Mouse (Mus musculus) v-Abl transformed pro-B cells (cell line): Measurements from ENCODE around the gene Pdk1.
"Not testable (repeated sequence)": the region's sequence is repeated elsewhere in the genome, so short reads cannot be mapped to it uniquely, and the experiment has no call there.

Experiments used
- in situ Hi-C, 2 experiments: fragments of 400-800 bp; cut with MboI; formaldehyde crosslinking; loops; one replicate each; pipeline ENCODE4 v1.15.1; 2025; ENCODE audit not compliant: unreplicated experiment in 2 of 2

Pdk1 gene

DNA sequence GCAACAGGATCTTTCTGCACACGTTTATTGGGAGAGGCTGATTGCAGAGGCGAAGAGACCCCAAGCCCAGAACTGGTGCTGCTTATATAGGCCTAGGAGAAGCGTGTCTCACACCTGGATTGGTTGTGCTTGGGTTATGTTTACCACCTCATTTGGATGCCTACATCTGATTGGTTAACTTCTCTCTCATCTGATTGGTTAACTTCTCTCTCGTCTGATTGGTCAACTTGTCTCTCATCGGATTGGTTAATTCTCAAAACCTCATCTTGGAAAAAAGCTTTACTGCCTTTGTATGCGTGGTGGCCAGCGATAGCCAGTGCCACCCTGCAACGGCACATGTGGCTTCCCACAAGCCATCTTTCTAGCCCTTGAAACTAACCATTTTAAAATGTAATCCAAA, 33.3 kb downstream of the Pdk1 start:
- in situ Hi-C loops, result not testable (repeated sequence)

DNA sequence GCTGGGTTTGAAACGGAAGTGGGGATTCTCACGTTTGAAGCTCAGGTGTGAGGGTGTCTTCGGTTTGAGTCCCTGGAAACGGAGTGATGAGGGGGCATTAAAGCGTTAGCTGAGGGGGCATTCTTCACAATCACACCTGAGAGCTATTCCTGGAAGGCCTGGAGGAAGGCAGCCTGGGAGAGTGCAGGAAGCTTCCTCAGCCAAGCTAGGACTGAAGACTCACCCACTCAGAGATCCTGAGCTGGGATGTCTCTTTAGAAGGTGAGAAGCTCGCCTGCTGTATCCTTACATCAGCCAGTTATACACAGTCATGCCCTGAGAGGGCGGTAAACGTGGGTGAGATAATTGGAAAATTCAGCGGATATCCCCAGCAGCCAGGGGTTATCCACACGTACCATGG, 40.9 kb downstream of the Pdk1 start:
- in situ Hi-C loops, result no loop called here

DNA sequence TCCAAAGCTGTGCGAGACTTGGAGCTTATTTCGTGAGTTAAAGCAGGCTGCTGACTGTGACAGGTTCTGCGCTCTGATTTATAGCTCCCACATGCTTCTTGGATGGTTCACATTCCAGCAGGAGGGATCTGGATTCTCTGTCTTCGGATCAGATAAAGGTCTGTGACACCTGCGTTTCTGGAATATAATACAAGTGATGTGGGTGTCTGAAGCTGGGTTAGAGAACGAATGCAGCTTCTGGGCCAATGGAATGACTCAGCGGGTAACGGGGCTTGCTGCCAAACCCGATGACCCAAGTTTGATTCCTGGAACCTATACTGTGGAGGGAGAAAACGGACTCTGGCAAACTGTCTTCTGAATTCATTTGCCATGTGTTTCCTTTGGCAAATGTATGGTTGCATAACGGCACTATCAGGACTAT, 46.2 kb downstream of the Pdk1 start:
- in situ Hi-C loops, result no loop called here

DNA sequence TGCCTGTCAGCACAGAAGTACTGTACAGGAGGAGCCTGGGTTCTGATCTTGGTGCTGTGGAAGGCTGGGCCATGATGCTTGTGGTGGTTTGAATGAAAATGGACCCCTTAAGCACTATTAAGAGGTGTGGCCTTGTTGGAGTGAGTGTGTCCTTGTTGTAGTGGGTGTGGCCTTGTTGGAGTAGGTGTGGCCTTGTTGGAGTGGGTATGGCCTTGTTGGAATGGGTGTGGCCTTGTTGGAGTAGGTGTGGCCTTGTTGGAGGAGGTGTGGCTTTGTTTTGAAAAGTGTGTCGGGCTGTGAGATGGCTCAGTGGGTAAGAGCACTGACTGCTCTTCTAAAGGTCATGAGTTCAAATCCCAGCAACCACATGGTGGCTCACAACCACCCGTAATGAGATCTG, 51.9 kb downstream of the Pdk1 start:
- in situ Hi-C loops, result not testable (repeated sequence)

DNA sequence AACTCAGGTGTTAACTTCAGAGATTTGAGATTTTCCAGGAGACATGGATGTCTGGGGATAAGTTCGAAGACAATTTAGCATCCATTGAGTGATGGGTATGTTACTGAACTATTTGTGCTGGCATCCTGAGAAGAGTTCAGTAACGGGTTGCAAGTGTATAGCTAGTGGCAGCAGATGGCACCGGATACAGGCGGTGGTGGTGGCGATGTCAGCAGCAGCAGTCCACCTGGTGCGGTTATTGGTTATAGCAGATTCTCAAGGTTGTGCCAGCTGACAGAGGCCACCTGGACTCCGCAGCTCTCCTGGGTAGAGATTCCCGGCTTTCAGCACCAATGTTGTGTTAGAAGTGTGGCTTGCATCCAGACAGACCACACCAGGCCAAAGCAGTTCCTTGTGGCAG, 61.0 kb downstream of the Pdk1 start:
- in situ Hi-C loops, result no loop called here

DNA sequence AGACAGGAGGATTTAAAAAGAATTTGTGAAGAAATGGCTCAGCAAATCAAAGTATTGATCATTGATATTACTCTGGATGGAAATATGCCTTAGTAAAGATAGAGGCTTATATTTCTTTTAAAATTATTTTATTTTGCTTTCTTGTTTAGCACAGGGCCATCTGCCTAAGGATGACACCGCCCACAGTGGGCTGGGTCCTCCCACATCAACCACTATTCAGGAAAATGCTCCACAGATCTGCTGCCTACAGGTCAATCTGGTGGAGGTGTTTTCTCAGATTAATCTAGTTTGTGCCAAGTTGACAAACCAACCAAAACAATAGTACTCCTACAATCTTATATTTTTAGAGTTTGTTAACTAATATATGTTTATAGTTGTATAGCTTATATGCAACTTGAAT, 63.7 kb downstream of the Pdk1 start:
- in situ Hi-C loops, result no loop called here

DNA sequence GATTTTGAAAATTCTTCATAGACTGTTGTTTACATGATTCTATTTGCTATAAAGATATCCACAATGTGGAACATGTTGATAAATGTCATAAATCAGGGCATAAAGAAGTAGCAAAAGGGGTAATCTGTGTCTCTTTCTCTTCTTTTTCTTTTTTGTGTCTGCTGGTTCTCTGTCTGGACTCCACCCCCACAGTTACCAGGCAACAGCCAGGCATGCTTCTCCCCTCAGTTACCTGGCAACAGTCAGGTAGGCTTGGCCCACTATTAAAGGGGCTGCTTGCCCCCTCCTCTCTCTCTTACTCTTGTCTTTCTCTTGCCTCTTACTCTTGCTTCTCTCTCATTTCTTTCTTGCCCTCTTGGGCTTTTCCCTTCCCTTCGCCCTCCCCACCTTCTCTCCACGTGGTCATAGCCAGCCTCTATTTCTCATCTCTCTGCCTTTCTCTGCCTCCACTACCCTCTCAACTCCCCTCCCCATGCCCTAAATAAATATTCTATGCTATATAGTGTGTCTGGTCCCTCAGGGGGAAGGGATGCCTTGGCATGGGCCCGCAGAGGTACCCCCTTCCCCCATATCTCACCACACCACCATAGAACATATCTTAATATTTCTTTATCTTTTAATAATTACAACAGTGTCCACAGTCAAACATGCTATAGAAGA, 64.8 kb downstream of the Pdk1 start:
- in situ Hi-C loops, result no loop called here

DNA sequence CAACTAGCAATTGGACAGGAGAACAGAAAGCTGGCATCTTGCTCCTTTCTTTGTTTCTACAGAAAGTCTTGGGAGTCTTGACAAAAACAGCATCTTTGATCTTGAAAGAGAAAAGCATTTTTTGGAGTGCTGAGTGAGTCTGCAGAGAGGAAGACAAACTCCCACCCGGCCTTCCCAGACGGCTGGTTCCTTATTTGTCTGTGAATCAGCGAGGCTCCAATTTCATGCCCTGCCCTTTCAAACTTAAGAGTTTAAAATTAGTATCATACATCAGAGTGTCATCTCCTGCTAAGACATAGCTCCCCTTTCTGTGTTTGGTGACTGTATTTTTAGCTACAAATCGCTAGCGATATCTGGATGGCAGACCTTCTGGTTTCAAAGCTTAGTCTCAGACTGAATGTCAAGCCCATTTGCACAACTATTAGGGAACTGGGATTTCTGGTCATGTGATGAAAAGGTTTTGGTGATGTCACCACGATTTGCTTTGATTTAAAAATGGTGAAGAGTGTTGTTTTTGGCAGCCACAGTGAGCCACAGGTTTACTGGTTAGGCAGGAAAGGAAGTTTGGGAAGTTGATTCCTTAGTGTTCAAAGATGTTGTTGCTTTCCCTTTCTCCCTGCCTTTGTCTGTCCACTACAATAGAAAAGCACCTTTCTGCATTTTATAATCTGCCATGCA, 65.8 kb downstream of the Pdk1 start:
- in situ Hi-C loops, result no loop called here

DNA sequence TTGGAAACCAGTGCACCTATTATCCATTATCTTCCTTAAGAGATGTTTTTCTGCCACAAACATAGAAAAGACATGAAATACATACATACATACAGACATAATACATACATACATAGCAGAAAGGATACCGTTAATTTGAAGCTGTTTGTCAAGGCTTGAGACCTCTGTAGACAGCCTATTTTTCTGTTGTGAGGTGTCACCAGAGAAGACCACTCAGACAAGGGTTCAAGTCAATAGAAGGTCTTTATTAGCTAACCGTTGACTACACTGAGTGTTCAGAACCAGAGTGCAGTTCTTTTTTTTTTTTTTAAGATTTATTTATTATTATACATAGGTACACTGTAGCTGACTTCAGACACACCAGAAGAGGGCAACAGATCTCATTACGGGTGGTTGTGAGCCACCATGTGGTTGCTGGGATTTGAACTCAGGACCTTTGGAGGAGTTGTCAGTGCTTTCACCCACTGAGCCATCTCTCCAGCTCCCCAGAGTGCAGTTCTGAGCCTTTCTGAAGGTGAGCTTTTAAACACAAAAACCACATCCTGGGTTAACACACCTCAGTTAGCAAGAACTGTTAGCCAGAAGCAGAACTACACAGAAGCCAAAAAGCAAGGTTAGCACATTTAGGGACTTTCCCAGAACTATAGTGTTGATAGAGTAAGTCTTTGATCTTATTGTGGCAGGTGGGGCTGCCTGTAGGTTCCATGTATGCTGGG, 68.1 kb downstream of the Pdk1 start:
- in situ Hi-C loops, result no loop called here

DNA sequence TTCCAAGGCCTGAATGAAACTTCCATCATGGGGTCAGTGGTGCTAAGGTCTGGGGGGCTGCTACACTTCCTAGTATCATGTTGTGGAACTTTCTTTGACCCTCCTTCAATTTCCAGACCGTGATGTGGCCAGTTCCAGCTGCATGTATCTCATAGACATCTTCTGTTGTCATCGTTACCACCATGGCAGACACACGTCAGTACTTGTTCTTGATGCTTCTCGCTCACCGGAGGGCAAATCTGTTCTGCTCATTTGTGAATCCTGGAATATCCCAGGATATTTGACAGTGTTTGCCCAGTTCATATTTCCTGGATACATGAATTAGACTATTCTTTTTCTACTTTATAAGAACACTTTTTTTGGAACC, 68.7 kb downstream of the Pdk1 start:
- in situ Hi-C loops, result no loop called here

DNA sequence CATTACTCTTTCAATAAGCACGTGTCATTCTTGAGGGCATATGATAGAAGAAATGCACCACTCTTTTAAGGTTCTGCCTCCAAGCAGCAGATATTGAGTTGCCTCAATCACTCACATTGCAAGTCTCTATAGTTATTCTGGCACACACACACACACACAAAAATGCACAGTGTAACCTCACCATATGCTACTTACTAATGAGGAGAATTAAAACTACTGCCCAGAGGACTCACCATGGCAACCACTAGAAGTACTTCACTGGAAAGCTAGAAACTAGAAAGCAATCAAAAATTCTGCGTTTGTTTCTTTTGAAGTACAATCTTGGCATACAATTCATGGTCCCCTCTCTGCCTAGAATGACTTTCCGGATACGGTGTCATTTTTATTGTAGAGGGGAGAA, 78.2 kb downstream of the Pdk1 start:
- in situ Hi-C loops, result no loop called here
